Comparison of ENCODE assay signal across 12 mouse cellular contexts in genomic region chr8:61310403-61310871, GRCm38 (mm10).
A peak's percentile ranks its signal among the peaks of the same experiment; 100 is the strongest.
DNase-seq lines count a peak whose midpoint lies in the region; ATAC-seq lines count a peak whose summit lies in the region.
"Had no signal": no experiment of that assay in that cellular context is flagged by ENCODE, and none has a peak within 500 bp of the region (broad histone marks: within the 10 kb centered on the region; RNA-seq: fewer than 3 reads in every experiment).

No protein-coding gene starts in this region.

- H3K9me3 ChIP-seq in midbrain, embryonic 10.5 days (replicated peaks), result no peaks in the 10 kb centered on the region
- H3K9me3 ChIP-seq in midbrain, embryonic 14.5 days (ENCODE audit: control insufficient read depth, low read length), result no peaks in the 10 kb centered on the region
- H3K9me3 ChIP-seq in forebrain, embryonic 12.5 days, result no peaks in the 10 kb centered on the region
- no peaks in the 10 kb centered on the region for H3K9me3 ChIP-seq in midbrain, embryonic 13.5 days
- no peaks in the 10 kb centered on the region for H3K9me3 ChIP-seq in heart, embryonic 12.5 days (replicated peaks)
- H3K9me3 ChIP-seq: heart, embryonic 13.5 days had no signal

- no peaks in the 10 kb centered on the region for H3K27me3 ChIP-seq in midbrain, embryonic 10.5 days (ENCODE audit: low read depth, poor library complexity, severe bottlenecking)
- H3K27me3 ChIP-seq in midbrain, embryonic 14.5 days (ENCODE audit: control insufficient read depth, insufficient read depth, low read length), result no peaks in the 10 kb centered on the region
- H3K27me3 ChIP-seq in forebrain, embryonic 12.5 days, result no peaks in the 10 kb centered on the region
- no peaks in the 10 kb centered on the region for H3K27me3 ChIP-seq in midbrain, embryonic 13.5 days
- no peaks in the 10 kb centered on the region for H3K27me3 ChIP-seq in heart, embryonic 12.5 days (replicated peaks)
- H3K27me3 ChIP-seq: heart, embryonic 13.5 days had no signal

- no peak for ATAC-seq in midbrain, embryonic 14.5 days (ENCODE audit: low FRiP score, low TSS enrichment)
- no peak for ATAC-seq in forebrain, embryonic 12.5 days (ENCODE audit: low FRiP score)
- no peak for ATAC-seq in midbrain, embryonic 13.5 days
- no peak for ATAC-seq in heart, embryonic 12.5 days (ENCODE audit: insufficient number of reproducible peaks, low FRiP score)

- WGBS in midbrain, embryonic 10.5 days, result 21% methylated on average over 9 of the region's 9 CpGs
- WGBS in midbrain, embryonic 14.5 days, result 35% methylated on average over 9 of the region's 9 CpGs
- 33% methylated on average over 9 of the region's 9 CpGs for WGBS in forebrain, embryonic 12.5 days
- WGBS in midbrain, embryonic 13.5 days, result 25% methylated on average over 9 of the region's 9 CpGs
- 69% methylated on average over 9 of the region's 9 CpGs for WGBS in heart, embryonic 12.5 days

- peak overlapping the region; percentile 86 for H3K27ac ChIP-seq in midbrain, embryonic 10.5 days (replicated peaks)
- no peak overlapping the region for H3K27ac ChIP-seq in midbrain, embryonic 14.5 days (replicated peaks; ENCODE audit: low read depth, low read length)
- H3K27ac ChIP-seq in forebrain, embryonic 12.5 days, result peak overlapping the region; percentile 85
- no peak overlapping the region for H3K27ac ChIP-seq in midbrain, embryonic 13.5 days
- H3K27ac ChIP-seq in heart, embryonic 12.5 days (ENCODE audit: poor library complexity, severe bottlenecking), result no peak overlapping the region

- peaks cover 58% of the 10 kb centered on the region for H3K4me1 ChIP-seq in midbrain, embryonic 10.5 days
- peaks cover 29% of the 10 kb centered on the region for H3K4me1 ChIP-seq in midbrain, embryonic 14.5 days (ENCODE audit: control insufficient read depth, insufficient read depth, low read length)
- peaks cover 45% of the 10 kb centered on the region for H3K4me1 ChIP-seq in forebrain, embryonic 12.5 days
- peaks cover 38% of the 10 kb centered on the region for H3K4me1 ChIP-seq in midbrain, embryonic 13.5 days (replicated peaks)
- peaks cover 20% of the 10 kb centered on the region for H3K4me1 ChIP-seq in heart, embryonic 12.5 days (replicated peaks)

- no peaks in the 10 kb centered on the region for H3K36me3 ChIP-seq in midbrain, embryonic 10.5 days
- no peaks in the 10 kb centered on the region for H3K36me3 ChIP-seq in midbrain, embryonic 14.5 days (ENCODE audit: control insufficient read depth, insufficient read depth, low read length)
- no peaks in the 10 kb centered on the region for H3K36me3 ChIP-seq in forebrain, embryonic 12.5 days (replicated peaks)
- no peaks in the 10 kb centered on the region for H3K36me3 ChIP-seq in midbrain, embryonic 13.5 days
- H3K36me3 ChIP-seq in heart, embryonic 12.5 days, result no peaks in the 10 kb centered on the region
- H3K36me3 ChIP-seq: heart, embryonic 13.5 days had no signal

- intact Hi-C loops in left cerebral cortex, postnatal 25 days (cut with DNase I), result no loop called here

- no peak overlapping the region; the same call in 1 of the 2 replicates for H3K4me2 ChIP-seq in midbrain, embryonic 14.5 days (ENCODE audit: low read length)
- peak overlapping the region; percentile 45 for H3K4me2 ChIP-seq in forebrain, embryonic 12.5 days
- peak overlapping the region; percentile 39; the same call in 1 of the 2 replicates for H3K4me2 ChIP-seq in midbrain, embryonic 13.5 days (replicated peaks)
- no peak overlapping the region for H3K4me2 ChIP-seq in heart, embryonic 12.5 days
- H3K4me2 ChIP-seq: heart, embryonic 13.5 days had no signal

- no peak overlapping the region for H3K9ac ChIP-seq in midbrain, embryonic 14.5 days (replicated peaks; ENCODE audit: low read length)
- peak overlapping the region; percentile 33; the same call in 1 of the 2 replicates for H3K9ac ChIP-seq in forebrain, embryonic 12.5 days
- H3K9ac ChIP-seq in midbrain, embryonic 13.5 days (replicated peaks), result no peak overlapping the region
- no peak overlapping the region for H3K9ac ChIP-seq in heart, embryonic 12.5 days
- H3K9ac ChIP-seq: heart, embryonic 13.5 days had no signal

- H3K4me3 ChIP-seq in midbrain, embryonic 10.5 days, result peak overlapping the region; percentile 37
- no peak overlapping the region for H3K4me3 ChIP-seq in midbrain, embryonic 14.5 days (replicated peaks; ENCODE audit: low read depth, low read length)
- peak overlapping the region; percentile 18; the same call in 1 of the 2 replicates for H3K4me3 ChIP-seq in forebrain, embryonic 12.5 days (replicated peaks)
- no peak overlapping the region for H3K4me3 ChIP-seq in midbrain, embryonic 13.5 days (replicated peaks)
- no peak overlapping the region for H3K4me3 ChIP-seq in heart, embryonic 12.5 days
- H3K4me3 ChIP-seq: heart, embryonic 13.5 days had no signal

- DNase-seq in embryo, embryonic 10 days (ENCODE audit: low spot score), result peak; percentile 63
- no peak for DNase-seq in embryo, embryonic 9.5 days (ENCODE audit: extremely low spot score)
- peak; percentile 53 for DNase-seq in midbrain, embryonic 10.5 days (ENCODE audit: low spot score)
- no peak for DNase-seq in midbrain, embryonic 14.5 days
- no peak for DNase-seq in left cerebral cortex, postnatal 25 days (ENCODE audit: low spot score in 2 of 2)
- DNase-seq: cerebellum, adult 18-20 months; lung, adult 2 months; right cerebral cortex, postnatal 4 days had no signal

Comparison
In these comparisons a context has a peak if more than half of its experiments do, and no peak if none do; other contexts are left out.
1. DNase-seq: peak in embryo, embryonic 10 days (single experiment) and midbrain, embryonic 10.5 days (single experiment); none in embryo, embryonic 9.5 days (single experiment), midbrain, embryonic 14.5 days (single experiment) and left cerebral cortex, postnatal 25 days (0 of 2).
2. H3K27ac ChIP-seq: peak in midbrain, embryonic 10.5 days (single experiment) and forebrain, embryonic 12.5 days (single experiment); none in midbrain, embryonic 14.5 days (single experiment), midbrain, embryonic 13.5 days (single experiment) and heart, embryonic 12.5 days (single experiment).
3. H3K4me3 ChIP-seq: peak in midbrain, embryonic 10.5 days (single experiment) and forebrain, embryonic 12.5 days (single experiment); none in midbrain, embryonic 14.5 days (single experiment), midbrain, embryonic 13.5 days (single experiment) and heart, embryonic 12.5 days (single experiment).
4. H3K4me2 ChIP-seq: peak in forebrain, embryonic 12.5 days (single experiment) and midbrain, embryonic 13.5 days (single experiment); none in midbrain, embryonic 14.5 days (single experiment) and heart, embryonic 12.5 days (single experiment).